Mouse (Mus musculus) E14TG2a.4 (cell line): ENCODE measurements at regions not wholly inside any gene's neighbourhood (a gene's known extent, or its start where the extent isn't known, plus 50 kb on each side); places are given as distances from the start of the nearest gene placed in this dataset.

Experiments
- H3K27me3 ChIP-seq: 2 replicates; pipeline ENCODE4 v1.6.1; 2014; ENCODE audit warnings: low read length, control low read depth; ENCODE audit not compliant: insufficient read depth
- H3K36me3 ChIP-seq: 2 replicates; pipeline ENCODE4 v1.6.1; 2014; ENCODE audit warnings: low read length, control low read depth; ENCODE audit not compliant: insufficient read depth
- H3K4me1 ChIP-seq: replicated peaks from 2 replicates; pipeline ENCODE4 v1.6.1; 2014; ENCODE audit warnings: low read depth, low read length, control low read depth
- H3K4me3 ChIP-seq: replicated peaks from 2 replicates; pipeline ENCODE4 v1.5.1; 2014; ENCODE audit warnings: mild to moderate bottlenecking, low read length
- H3K9me3 ChIP-seq: 2 replicates; pipeline ENCODE4 v1.6.1; 2014; ENCODE audit warnings: low read length, control low read depth
- CTCF ChIP-seq: conservative IDR thresholded peaks from 2 replicates; pipeline ENCODE4 v1.5.1; 2014; ENCODE audit warnings: low read length
- NANOG ChIP-seq: IDR thresholded peaks from 2 replicates; pipeline ENCODE4 v1.6.1; 2014; ENCODE audit warnings: borderline replicate concordance, low read length, mixed read lengths
- POU5F1 ChIP-seq: IDR thresholded peaks from 2 replicates; pipeline ENCODE4 v1.6.1; 2014; ENCODE audit warnings: low read length, borderline replicate concordance

- Histone ChIP-seq H3K27me3 (no peaks in the 10 kb centered on the region), H3K9me3 (no peaks in the 10 kb centered on the region; the same call in 1 of the 2 replicates), H3K36me3 (no peaks in the 10 kb centered on the region), H3K4me1 (peaks cover 7% of the 10 kb centered on the region), H3K4me3 (no peak overlapping the region)
- TF ChIP-seq POU5F1, result no peak
- no peak for TF ChIP-seq NANOG
- TF ChIP-seq CTCF, result no peak
Measured at GRCm38 (mm10) chr2:178557934-178558333, 127.6 kb downstream of the Cdh26 start.

- no peaks in the 10 kb centered on the region for H3K27me3 ChIP-seq
- TF ChIP-seq NANOG (no peak), CTCF (no peak), POU5F1 (no peak)
- H3K36me3 ChIP-seq, result no peaks in the 10 kb centered on the region
- no peak overlapping the region for H3K4me3 ChIP-seq
- no peaks in the 10 kb centered on the region for H3K4me1 ChIP-seq
- no peaks in the 10 kb centered on the region; the same call in 1 of the 2 replicates for H3K9me3 ChIP-seq
Measured at GRCm38 (mm10) chr2:178563287-178563686, 133.0 kb downstream of the Cdh26 start.

GRCm38 (mm10) chr2:178565368-178565818, 135.1 kb downstream of the Cdh26 start:
- H3K4me1 ChIP-seq, result no peaks in the 10 kb centered on the region
- no peaks in the 10 kb centered on the region for H3K27me3 ChIP-seq
- no peak for TF ChIP-seq POU5F1
- TF ChIP-seq NANOG, result no peak
- TF ChIP-seq CTCF, result no peak
- no peak overlapping the region for H3K4me3 ChIP-seq
- H3K9me3 ChIP-seq, result no peaks in the 10 kb centered on the region; the same call in 1 of the 2 replicates
- H3K36me3 ChIP-seq, result no peaks in the 10 kb centered on the region

GRCm38 (mm10) chr2:178567493-178567892, 137.2 kb downstream of the Cdh26 start:
- TF ChIP-seq CTCF (no peak), POU5F1 (no peak), NANOG (no peak)
- Histone ChIP-seq H3K36me3 (no peaks in the 10 kb centered on the region), H3K4me1 (no peaks in the 10 kb centered on the region; the same call in 1 of the 2 replicates), H3K9me3 (no peaks in the 10 kb centered on the region), H3K27me3 (peaks cover 3% of the 10 kb centered on the region; the same call in 1 of the 2 replicates), H3K4me3 (no peak overlapping the region)

GRCm38 (mm10) chr2:178572301-178572700, 142.0 kb downstream of the Cdh26 start:
- Histone ChIP-seq H3K4me3 (no peak overlapping the region), H3K27me3 (peaks cover 17% of the 10 kb centered on the region), H3K9me3 (peaks cover 14% of the 10 kb centered on the region), H3K4me1 (no peaks in the 10 kb centered on the region; the same call in 1 of the 2 replicates), H3K36me3 (no peaks in the 10 kb centered on the region)
- TF ChIP-seq CTCF (no peak), NANOG (no peak), POU5F1 (no peak)

- H3K36me3 ChIP-seq, result no peaks in the 10 kb centered on the region
- peak; percentile 48 for TF ChIP-seq CTCF
- no peak for TF ChIP-seq NANOG
- no peak overlapping the region for H3K4me3 ChIP-seq
- H3K9me3 ChIP-seq, result peaks cover 22% of the 10 kb centered on the region
- peaks cover 21% of the 10 kb centered on the region for H3K27me3 ChIP-seq
- no peaks in the 10 kb centered on the region; the same call in 1 of the 2 replicates for H3K4me1 ChIP-seq
Measured at GRCm38 (mm10) chr2:178574859-178575258, 144.5 kb downstream of the Cdh26 start.

- no peaks in the 10 kb centered on the region for H3K36me3 ChIP-seq
- TF ChIP-seq POU5F1 (no peak), CTCF (no peak)
Measured at GRCm38 (mm10) chr2:178575403-178575802, 145.1 kb downstream of the Cdh26 start.

GRCm38 (mm10) chr2:178576067-178576466, 145.7 kb downstream of the Cdh26 start:
- Histone ChIP-seq H3K36me3 (no peaks in the 10 kb centered on the region), H3K9me3 (peaks cover 22% of the 10 kb centered on the region), H3K27me3 (peaks cover 30% of the 10 kb centered on the region; the same call in 1 of the 2 replicates), H3K4me1 (peaks cover 2% of the 10 kb centered on the region; the same call in 1 of the 2 replicates), H3K4me3 (no peak overlapping the region)
- TF ChIP-seq NANOG (no peak), CTCF (no peak), POU5F1 (no peak)

More at GRCm38 (mm10) chr2:178575403-178575802, 145.1 kb downstream of the Cdh26 start:
- H3K4me3 ChIP-seq, result no peak overlapping the region
- H3K4me1 ChIP-seq, result no peaks in the 10 kb centered on the region; the same call in 1 of the 2 replicates
- peaks cover 25% of the 10 kb centered on the region for H3K27me3 ChIP-seq
- H3K9me3 ChIP-seq, result peaks cover 22% of the 10 kb centered on the region

- H3K9me3 ChIP-seq, result peaks cover 22% of the 10 kb centered on the region
- TF ChIP-seq POU5F1, result no peak
- TF ChIP-seq CTCF, result no peak
- no peak for TF ChIP-seq NANOG
- peaks cover 15% of the 10 kb centered on the region; the same call in 1 of the 2 replicates for H3K27me3 ChIP-seq
- H3K36me3 ChIP-seq, result no peaks in the 10 kb centered on the region
- no peak overlapping the region for H3K4me3 ChIP-seq
- peaks cover 16% of the 10 kb centered on the region; the same call in 1 of the 2 replicates for H3K4me1 ChIP-seq
Measured at GRCm38 (mm10) chr2:178579571-178579970, 149.2 kb downstream of the Cdh26 start.
